Mouse (Mus musculus) testis, adult 2 months (tissue): ENCODE measurements around the gene Rbpms2.

ENCODE experiments used
- CTCF ChIP-seq: fragments of 200-500 bp; IDR thresholded peaks from 2 replicates; pipeline ENCODE4 v1.5.1; 2012; ENCODE audit warnings: low read depth, mild to moderate bottlenecking, inconsistent platforms, low read length, moderate library complexity; ENCODE audit not compliant: control insufficient read depth, insufficient read depth, insufficient replicate concordance
- POLR2A ChIP-seq: fragments of 200-500 bp; IDR thresholded peaks from 2 replicates; pipeline ENCODE4 v1.6.1; 2012; ENCODE audit warnings: low read depth, mild to moderate bottlenecking, inconsistent platforms, low read length, moderate library complexity; ENCODE audit not compliant: control insufficient read depth

GRCm38 (mm10) chr9:65682994-65683393 is 53.5 kb downstream of the Rbpms2 start:
- TF ChIP-seq CTCF (no peak), POLR2A (no peak)
